Mouse (Mus musculus) frontal cortex, postnatal 10 days (tissue): ENCODE data around the gene Rrp1.
"Not testable (repeated sequence)": the region's sequence is repeated elsewhere in the genome, so short reads cannot be mapped to it uniquely, and the experiment has no call there.

ENCODE experiments used
- DNase-seq, 2 experiments: peaks; one replicate each; pipeline ENCODE4 v3.0.0; 2022; ENCODE audit warnings: low spot score in 2 of 2, mixed read lengths in 1 of 2

The Rrp1 gene

GRCm38 (mm10) chr10:78385520-78385919 is 27.3 kb downstream of the Rrp1 start:
- DNase-seq = no peak

- no peak for DNase-seq
Observed at GRCm38 (mm10) chr10:78383567-78383966, 29.3 kb downstream of the Rrp1 start.

GRCm38 (mm10) chr10:78378516-78378915 is 34.3 kb downstream of the Rrp1 start:
- DNase-seq = no peak

- DNase-seq = no peak
Observed at GRCm38 (mm10) chr10:78372681-78373668, 39.9 kb downstream of the Rrp1 start.

GRCm38 (mm10) chr10:78371746-78372145 is 41.1 kb downstream of the Rrp1 start:
- DNase-seq = no peak

GRCm38 (mm10) chr10:78367586-78367985 is 45.3 kb downstream of the Rrp1 start:
- DNase-seq = no peak

- no peak for DNase-seq
Observed at GRCm38 (mm10) chr10:78366851-78367312, 46.0 kb downstream of the Rrp1 start.

GRCm38 (mm10) chr10:78366195-78366834 is 46.5 kb downstream of the Rrp1 start:
- no peak for DNase-seq

GRCm38 (mm10) chr10:78365555-78365954 is 47.3 kb downstream of the Rrp1 start:
- DNase-seq = no peak

- DNase-seq = no peak
Observed at GRCm38 (mm10) chr10:78364106-78364505, 48.7 kb downstream of the Rrp1 start.

GRCm38 (mm10) chr10:78363366-78363765 is 49.5 kb downstream of the Rrp1 start:
- no peak for DNase-seq

- DNase-seq = no peak
Observed at GRCm38 (mm10) chr10:78361951-78362350, 50.9 kb downstream of the Rrp1 start.

- no peak for DNase-seq
Observed at GRCm38 (mm10) chr10:78360290-78360711, 52.5 kb downstream of the Rrp1 start.

GRCm38 (mm10) chr10:78358999-78359398 is 53.8 kb downstream of the Rrp1 start:
- not testable (repeated sequence) for DNase-seq

- DNase-seq = no peak
Observed at GRCm38 (mm10) chr10:78358266-78358665, 54.6 kb downstream of the Rrp1 start.

GRCm38 (mm10) chr10:78357742-78358141 is 55.1 kb downstream of the Rrp1 start:
- DNase-seq = no peak

GRCm38 (mm10) chr10:78355931-78356593 is 56.8 kb downstream of the Rrp1 start:
- no peak for DNase-seq

GRCm38 (mm10) chr10:78353196-78353595 is 59.6 kb downstream of the Rrp1 start:
- no peak for DNase-seq

- DNase-seq = no peak
Observed at GRCm38 (mm10) chr10:78352666-78353030, 60.2 kb downstream of the Rrp1 start.

GRCm38 (mm10) chr10:78351887-78352665 is 60.8 kb downstream of the Rrp1 start, which contains the start of gene Agpat3:
Agpat3 (minus strand) TSS chr10:78352489.
- peak in 1 of 2 experiments; percentile 54 for DNase-seq

GRCm38 (mm10) chr10:78351564-78351886 is 61.3 kb downstream of the Rrp1 start:
- DNase-seq = no peak
